Mouse (Mus musculus): Measurements from ENCODE around the gene Ylpm1.

DNA sequence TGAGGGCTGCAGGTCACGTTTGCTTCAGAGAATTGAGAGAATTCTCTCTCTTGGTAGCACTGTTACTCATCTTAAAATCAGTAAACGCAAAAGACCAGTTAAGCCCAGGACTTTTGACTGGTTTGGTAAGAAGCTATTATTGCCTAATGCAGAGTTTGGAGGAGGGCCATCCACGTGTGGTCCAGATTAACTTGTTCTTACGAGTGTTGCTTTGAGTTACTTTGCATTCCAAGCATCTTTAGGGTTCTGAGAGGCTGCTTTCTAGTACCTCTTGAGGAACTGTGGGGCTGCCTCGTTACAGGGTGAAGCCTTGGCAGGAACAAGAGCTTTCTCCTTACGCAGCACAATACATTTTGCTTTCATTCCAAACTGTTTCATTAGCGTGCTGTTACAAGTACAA is 119.6 kb downstream of the Ylpm1 start:
- no peak for TF ChIP-seq CTCF (conservative IDR thresholded peaks at IDR 0.05; ENCODE audit: low read length)
- no peak for TF ChIP-seq POU5F1 (IDR thresholded peaks at IDR 0.05; ENCODE audit: borderline replicate concordance, low read length)
- TF ChIP-seq NANOG (IDR thresholded peaks at IDR 0.05; ENCODE audit: borderline replicate concordance, low read length) = no peak

All from E14TG2a.4 (cell line).